Mouse (Mus musculus): Measurements from ENCODE around the gene Gpr25.

DNA sequence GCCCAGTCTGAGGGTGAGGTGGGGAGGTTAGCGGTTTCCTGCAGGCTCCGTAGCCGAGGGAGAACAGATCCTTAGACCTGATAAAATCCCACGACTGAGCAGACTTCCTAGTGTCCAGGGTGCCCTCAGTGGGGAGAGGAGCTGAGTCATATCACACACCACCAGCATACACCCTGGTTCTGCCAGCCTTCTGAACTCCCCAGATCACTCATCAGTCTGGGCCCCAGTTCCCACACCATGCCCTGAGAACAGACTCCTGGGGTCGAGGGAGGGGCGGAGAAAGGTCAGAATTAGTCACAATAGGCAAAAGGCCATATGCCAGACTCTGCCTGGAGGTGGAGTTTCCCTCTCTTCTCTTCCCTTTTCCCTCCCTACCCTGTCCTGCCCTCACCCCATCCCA is 5.5 kb downstream of the Gpr25 start:
- TF ChIP-seq CTCF (IDR thresholded peaks at IDR 0.05; ENCODE audit: extremely low read depth, insufficient read length, insufficient replicate concordance, low read depth, low read length) (no peak), POLR2A (IDR thresholded peaks at IDR 0.05; ENCODE audit: low read depth, low read length) (no peak)
